Mouse (Mus musculus): Measurements from ENCODE around the gene Tap1.

GRCm38 (mm10) chr17:34237741-34238140, 50.4 kb downstream of the Tap1 start:
- TF ChIP-seq MAFK (IDR thresholded peaks at IDR 0.05; ENCODE audit: insufficient replicate concordance, low read length) (no peak), EP300 (IDR thresholded peaks at IDR 0.05; ENCODE audit: low read length) (no peak), ETS1 (conservative IDR thresholded peaks at IDR 0.05; ENCODE audit: low read depth, low read length) (no peak), MAZ (IDR thresholded peaks at IDR 0.05; ENCODE audit: low read depth, low read length) (no peak), CTCF (conservative IDR thresholded peaks at IDR 0.05 in 1 of 2, IDR thresholded peaks at IDR 0.05 in 1 of 2; ENCODE audit: low read depth in 2 of 2, low read length in 2 of 2) (no peak), HCFC1 (IDR thresholded peaks at IDR 0.05; ENCODE audit: low read depth, low read length) (no peak), RCOR1 (conservative IDR thresholded peaks at IDR 0.05; ENCODE audit: low read depth, low read length) (no peak), KAT2A (IDR thresholded peaks at IDR 0.05; ENCODE audit: insufficient replicate concordance, low read length) (no peak), UBTF (IDR thresholded peaks at IDR 0.05; ENCODE audit: low read depth, low read length) (no peak), MYC (IDR thresholded peaks at IDR 0.05; ENCODE audit: low read depth, low read length) (no peak), ZKSCAN1 (IDR thresholded peaks at IDR 0.05; ENCODE audit: borderline replicate concordance, low read depth, low read length) (no peak), MEF2A (IDR thresholded peaks at IDR 0.05; ENCODE audit: borderline replicate concordance, low read depth, low read length) (no peak), ZMIZ1 (IDR thresholded peaks at IDR 0.05; ENCODE audit: low read depth, low read length) (no peak), POLR2AphosphoS2 (IDR thresholded peaks at IDR 0.05; ENCODE audit: low read depth, low read length) (no peak)

Measured in CH12.LX (cell line).